ENCODE assay signal across 11 mouse cellular contexts in the genomic region with DNA sequence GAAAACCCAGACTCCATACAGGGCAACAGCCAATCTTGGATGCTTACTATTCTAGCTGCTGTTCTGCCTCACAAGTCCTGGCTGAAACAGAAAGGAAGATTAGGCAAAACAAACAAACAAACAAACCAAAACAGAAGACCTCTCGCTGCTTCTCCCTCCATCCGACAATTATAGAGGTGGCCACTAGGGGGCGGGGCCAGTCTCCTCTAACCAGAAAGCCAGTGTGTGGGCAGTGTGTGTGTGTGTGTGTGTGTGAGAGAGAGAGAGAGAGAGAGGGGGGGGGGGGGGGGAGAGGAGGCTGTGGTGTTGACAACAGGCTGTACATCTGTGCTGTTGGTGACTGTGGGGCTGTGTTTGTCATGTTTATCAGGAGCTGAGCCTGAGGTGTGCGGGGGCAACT. TPM values are rescaled to one million over a fixed set of nuclear protein-coding genes. Genes with fewer than 3 reads are reported as not detected.
DNase-seq lines count a peak whose midpoint lies in the region; ATAC-seq and TF ChIP-seq lines count a peak whose summit lies in the region.
"Had no signal": no experiment of that assay in that cellular context is flagged by ENCODE, and none has a peak within 500 bp of the region (broad histone marks: within the 10 kb centered on the region; RNA-seq: fewer than 3 reads in every experiment).

No protein-coding gene starts in this region.

- ATAC-seq in intestine, postnatal 0 days, result no peak; the same call in 1 of the 2 replicates
- no peak for ATAC-seq in intestine, embryonic 15.5 days

- no peak overlapping the region for H3K27ac ChIP-seq in intestine, postnatal 0 days (ENCODE audit: low read depth, low read length)
- H3K27ac ChIP-seq in intestine, embryonic 15.5 days, result no peak overlapping the region
- no peak overlapping the region for H3K27ac ChIP-seq in ES-Bruce4 (ENCODE audit: insufficient read depth, low read length)
- H3K27ac ChIP-seq: embryonic facial prominence, embryonic 12.5 days; limb, embryonic 12.5 days; stomach, embryonic 15.5 days had no signal

- H3K9ac ChIP-seq in intestine, postnatal 0 days (ENCODE audit: low read depth, low read length), result no peak overlapping the region
- no peak overlapping the region for H3K9ac ChIP-seq in intestine, embryonic 15.5 days
- H3K9ac ChIP-seq in ES-Bruce4 (ENCODE audit: low read depth, poor library complexity, severe bottlenecking), result no peak overlapping the region
- H3K9ac ChIP-seq: embryonic facial prominence, embryonic 12.5 days; limb, embryonic 12.5 days; stomach, embryonic 15.5 days had no signal

- no peaks in the 10 kb centered on the region for H3K4me1 ChIP-seq in intestine, postnatal 0 days (replicated peaks; ENCODE audit: control insufficient read depth, insufficient read depth, low read length)
- peaks cover 13% of the 10 kb centered on the region for H3K4me1 ChIP-seq in intestine, embryonic 15.5 days (replicated peaks)
- H3K4me1 ChIP-seq in ES-Bruce4 (ENCODE audit: control insufficient read depth, insufficient read depth, low read length), result no peaks in the 10 kb centered on the region

- no peak overlapping the region for H3K4me2 ChIP-seq in intestine, postnatal 0 days (replicated peaks; ENCODE audit: low read depth)
- H3K4me2 ChIP-seq in intestine, embryonic 15.5 days (replicated peaks), result no peak overlapping the region
- H3K4me2 ChIP-seq: embryonic facial prominence, embryonic 12.5 days; limb, embryonic 12.5 days; stomach, embryonic 15.5 days had no signal

- peak; percentile 23 for DNase-seq in c-Kit-positive CD71-negative TER-119-negative erythroid progenitor cells, embryonic 14.5 days (ENCODE audit: low read depth)
- DNase-seq in frontal cortex, postnatal 36 days (ENCODE audit: low spot score in 2 of 2), result peak; percentile 61 to 63
- peak; percentile 70 to 77 for DNase-seq in left cerebral cortex, adult 18-20 months (ENCODE audit: low spot score in 2 of 2)
- peak; percentile 51 for DNase-seq in naive thymus-derived CD4-positive, alpha-beta T cell, adult 2 months (ENCODE audit: low read depth)
- peak; percentile 53 for DNase-seq in thymus, postnatal 14 days

- WGBS in intestine, postnatal 0 days, result 17% methylated on average over 4 of the region's 4 CpGs
- WGBS in intestine, embryonic 15.5 days, result 21% methylated on average over 4 of the region's 4 CpGs

- no peaks in the 10 kb centered on the region for H3K9me3 ChIP-seq in intestine, postnatal 0 days (ENCODE audit: control insufficient read depth)
- no peaks in the 10 kb centered on the region for H3K9me3 ChIP-seq in intestine, embryonic 15.5 days
- H3K9me3 ChIP-seq in ES-Bruce4 (replicated peaks; ENCODE audit: control insufficient read depth, insufficient read depth, low read length, poor library complexity, severe bottlenecking), result no peaks in the 10 kb centered on the region
- H3K9me3 ChIP-seq: embryonic facial prominence, embryonic 12.5 days; limb, embryonic 12.5 days; stomach, embryonic 15.5 days had no signal

- H3K4me3 ChIP-seq in intestine, postnatal 0 days (ENCODE audit: low read depth, low read length), result no peak overlapping the region
- no peak overlapping the region for H3K4me3 ChIP-seq in intestine, embryonic 15.5 days (replicated peaks)
- no peak overlapping the region for H3K4me3 ChIP-seq in ES-Bruce4 (ENCODE audit: low read depth, low read length)
- H3K4me3 ChIP-seq: embryonic facial prominence, embryonic 12.5 days; limb, embryonic 12.5 days; stomach, embryonic 15.5 days had no signal

- no peaks in the 10 kb centered on the region for H3K36me3 ChIP-seq in intestine, postnatal 0 days (ENCODE audit: control insufficient read depth, insufficient read depth)
- no peaks in the 10 kb centered on the region for H3K36me3 ChIP-seq in intestine, embryonic 15.5 days
- no peaks in the 10 kb centered on the region for H3K36me3 ChIP-seq in ES-Bruce4 (ENCODE audit: control insufficient read depth, insufficient read depth, low read length, poor library complexity, severe bottlenecking)
- H3K36me3 ChIP-seq: embryonic facial prominence, embryonic 12.5 days; limb, embryonic 12.5 days; stomach, embryonic 15.5 days had no signal

- H3K27me3 ChIP-seq in intestine, postnatal 0 days (replicated peaks; ENCODE audit: control insufficient read depth, insufficient read depth, low read length), result peaks cover 62% of the 10 kb centered on the region
- peaks cover 66% of the 10 kb centered on the region for H3K27me3 ChIP-seq in intestine, embryonic 15.5 days (replicated peaks)
- H3K27me3 ChIP-seq in ES-Bruce4 (ENCODE audit: control insufficient read depth, insufficient read depth, low read length, poor library complexity, severe bottlenecking), result peaks cover 3% of the 10 kb centered on the region; the same call in 1 of the 2 replicates

- peak; percentile 79 for TF ChIP-seq CTCF in intestine, postnatal 0 days (IDR thresholded peaks at IDR 0.05; ENCODE audit: low read depth)
- peak; percentile 66 for TF ChIP-seq CTCF in ES-Bruce4 (IDR thresholded peaks at IDR 0.05; ENCODE audit: low read depth, low read length)

- TF ChIP-seq EP300 in ES-Bruce4 (IDR thresholded peaks at IDR 0.05; ENCODE audit: insufficient read depth, low read depth, low read length), result no peak

- TF ChIP-seq POLR2A in ES-Bruce4 (IDR thresholded peaks at IDR 0.05; ENCODE audit: insufficient read depth, low read length), result no peak

RNA-seq across cellular contexts. Expression of gene Cryba2, which starts 2.0 kb away (rescaled TPM):
- polyA plus RNA-seq in intestine, postnatal 0 days (2015; fragmentation: Nextera tagmentation; extraction: Ambion mirVana), result 0.71 and 1.2 TPM in 2 replicates
- polyA plus RNA-seq in intestine, embryonic 15.5 days (2015; fragmentation: Nextera tagmentation; extraction: Ambion mirVana), result 1.7 and 3.0 TPM in 2 replicates
- not detected in 2 replicates for polyA plus RNA-seq in ES-Bruce4 (2011; ENCODE audit: insufficient read depth, insufficient read length, low read depth, missing spikeins)
- total RNA-seq in left cerebral cortex, adult 18-20 months (2021), result under 1 TPM in 1 of 2 experiments, not detected in 1; 0.80 TPM
- polyA plus RNA-seq: limb, embryonic 12.5 days had no signal

RNA-seq across cellular contexts. Expression of gene Fev, which starts 9.7 kb away (rescaled TPM):
- polyA plus RNA-seq in intestine, postnatal 0 days (2015; fragmentation: Nextera tagmentation; extraction: Ambion mirVana), result 0.59 and 1.3 TPM in 2 replicates
- 2.2 and 2.9 TPM in 2 replicates for polyA plus RNA-seq in intestine, embryonic 15.5 days (2015; fragmentation: Nextera tagmentation; extraction: Ambion mirVana)
- polyA plus RNA-seq in ES-Bruce4 (2011; ENCODE audit: insufficient read depth, insufficient read length, low read depth, missing spikeins), result not detected in 2 replicates
- not detected for total RNA-seq in left cerebral cortex, adult 18-20 months (2021)

RNA-seq across cellular contexts. Expression of gene Cdk5r2, which starts 40.2 kb away (rescaled TPM):
- polyA plus RNA-seq in intestine, postnatal 0 days (2015; fragmentation: Nextera tagmentation; extraction: Ambion mirVana), result 0.13 and 0.29 TPM in 2 replicates
- polyA plus RNA-seq in intestine, embryonic 15.5 days (2015; fragmentation: Nextera tagmentation; extraction: Ambion mirVana), result 0.13 and 0.16 TPM in 2 replicates
- polyA plus RNA-seq in ES-Bruce4 (2011; ENCODE audit: insufficient read depth, insufficient read length, low read depth, missing spikeins), result 0.28 and 0.32 TPM in 2 replicates
- total RNA-seq in left cerebral cortex, adult 18-20 months (2021), result 100 to 1,000 TPM; 315 to 347 TPM
- polyA plus RNA-seq: limb, embryonic 12.5 days had no signal

RNA-seq across cellular contexts. Expression of gene Cfap65, which starts 40.4 kb away (rescaled TPM):
- 0.03 and 0.04 TPM in 2 replicates for polyA plus RNA-seq in intestine, postnatal 0 days (2015; fragmentation: Nextera tagmentation; extraction: Ambion mirVana)
- 0.08 and 0.19 TPM in 2 replicates for polyA plus RNA-seq in intestine, embryonic 15.5 days (2015; fragmentation: Nextera tagmentation; extraction: Ambion mirVana)
- 0.17 TPM in 1 of 2 replicates, not detected in the other for polyA plus RNA-seq in ES-Bruce4 (2011; ENCODE audit: insufficient read depth, insufficient read length, low read depth, missing spikeins)
- total RNA-seq in left cerebral cortex, adult 18-20 months (2021), result 1 to 10 TPM; 2.8 to 3.0 TPM
- polyA plus RNA-seq: limb, embryonic 12.5 days had no signal

RNA-seq across cellular contexts. Expression of gene Ihh, which starts 56.5 kb away (rescaled TPM):
- 24.9 and 25.3 TPM in 2 replicates for polyA plus RNA-seq in intestine, postnatal 0 days (2015; fragmentation: Nextera tagmentation; extraction: Ambion mirVana)
- polyA plus RNA-seq in intestine, embryonic 15.5 days (2015; fragmentation: Nextera tagmentation; extraction: Ambion mirVana), result 29.1 and 30.9 TPM in 2 replicates
- polyA plus RNA-seq in ES-Bruce4 (2011; ENCODE audit: insufficient read depth, insufficient read length, low read depth, missing spikeins), result 0.24 TPM in 1 of 2 replicates, not detected in the other
- total RNA-seq in left cerebral cortex, adult 18-20 months (2021), result under 1 TPM; 0.30 to 0.72 TPM

Comparison
In these comparisons a context has a peak if more than half of its experiments do, and no peak if none do; other contexts are left out.
1. DNase-seq: peak in every context shown above with its lines; median percentile 74 in left cerebral cortex, adult 18-20 months; 62 in frontal cortex, postnatal 36 days; 53 in thymus, postnatal 14 days; 51 in naive thymus-derived CD4-positive, alpha-beta T cell, adult 2 months; 23 in c-Kit-positive CD71-negative TER-119-negative erythroid progenitor cells, embryonic 14.5 days.